Mouse (Mus musculus) heart, adult 8-10 months (tissue): Measurements from ENCODE around the gene Coq10a. TPM values are rescaled to one million over a fixed set of nuclear protein-coding genes. Genes with fewer than 3 reads are reported as not detected.

Experiments used
- microRNA-seq: library from miRNA; unstranded; fragments of <30 nt; microRNA quantifications from one replicate; pipeline ENCODE4 v1.2.0, GENCODE M21; 2022
- total RNA-seq, 4 experiments: library from RNA; stranded (reverse); gene quantifications; 2 replicates each; pipeline ENCODE4 v1.2.4; 2022

The Coq10a gene
- total RNA-seq, 4 experiments from 2014 or later: 365 to 443 (median 423) TPM

Small RNA genes within 50 kb of the gene (microRNA-seq; reads per million reads assigned to microRNA genes)
- not detected for gene Gm25361
- not detected for gene Gm26308
- 1.4 reads per million for gene Mir6914
- not detected for gene Mir6915

Other genes starting within 250 kb of the Coq10a start
- gene Rbms2, start 188.7 kb downstream of the Coq10a start, total RNA-seq: 100 to 1,000 TPM in 3 of 4 experiments, 10 to 100 TPM in 1; 90.8 to 107 (median 104) TPM
- gene Gls2, start 174.5 kb downstream of the Coq10a start, total RNA-seq: under 1 TPM; 0.38 to 0.60 (median 0.47) TPM
- 10 to 100 TPM; 35.8 to 38.4 (median 37.6) TPM for gene Spryd4, start 157.2 kb downstream of the Coq10a start, total RNA-seq
- not detected for gene Mip, start 143.2 kb downstream of the Coq10a start, total RNA-seq
- 1 to 10 TPM; 6.0 to 8.5 (median 7.7) TPM for gene Timeless, start 136.9 kb downstream of the Coq10a start, total RNA-seq
- not detected for gene Apon, start 114.9 kb downstream of the Coq10a start, total RNA-seq
- not detected for gene Apof, start 100.3 kb downstream of the Coq10a start, total RNA-seq
- gene Stat2, start 98.4 kb downstream of the Coq10a start, total RNA-seq: 1 to 10 TPM; 7.1 to 9.5 (median 8.6) TPM
- under 1 TPM in 1 of 4 experiments, not detected in 3; 0.38 TPM for gene Il23a, start 70.2 kb downstream of the Coq10a start, total RNA-seq
- 1 to 10 TPM; 6.1 to 7.1 (median 6.5) TPM for gene Pan2, start 65.7 kb downstream of the Coq10a start, total RNA-seq
- gene Cnpy2, start 46.5 kb downstream of the Coq10a start, total RNA-seq: 10 to 100 TPM; 54.6 to 73.4 (median 61.2) TPM
- gene Cs, start 31.3 kb downstream of the Coq10a start, total RNA-seq: 1,000 to 10,000 TPM in 3 of 4 experiments, 100 to 1,000 TPM in 1; 991 to 1,066 (median 1,045) TPM
- 10 to 100 TPM; 39.8 to 45.9 (median 44.0) TPM for gene Ankrd52, start 8.1 kb upstream of the Coq10a start, total RNA-seq
- not detected for gene Slc39a5, start 32.2 kb upstream of the Coq10a start, total RNA-seq
- 10 to 100 TPM; 44.8 to 50.8 (median 45.2) TPM for gene Nabp2, start 42.5 kb upstream of the Coq10a start, total RNA-seq
- 10 to 100 TPM; 16.2 to 17.6 (median 16.7) TPM for gene Rnf41, start 42.7 kb upstream of the Coq10a start, total RNA-seq
- gene Smarcc2, start 90.3 kb upstream of the Coq10a start, total RNA-seq: 10 to 100 TPM; 76.2 to 83.2 (median 79.1) TPM
- gene Myl6, start 125.1 kb upstream of the Coq10a start, total RNA-seq: 100 to 1,000 TPM; 202 to 251 (median 236) TPM
- 1 to 10 TPM; 3.2 to 4.1 (median 3.4) TPM for gene Myl6b, start 129.7 kb upstream of the Coq10a start, total RNA-seq
- 10 to 100 TPM; 16.5 to 17.5 (median 17.1) TPM for gene Esyt1, start 156.9 kb upstream of the Coq10a start, total RNA-seq
- gene Zc3h10, start 178.8 kb upstream of the Coq10a start, total RNA-seq: 1 to 10 TPM; 5.7 to 9.9 (median 6.8) TPM
- gene Rpl41, start 180.3 kb upstream of the Coq10a start, total RNA-seq: 1,000 to 10,000 TPM; 1,313 to 1,574 (median 1,476) TPM
- gene Pa2g4, start 197.0 kb upstream of the Coq10a start, total RNA-seq: 10 to 100 TPM; 35.0 to 47.9 (median 39.4) TPM
- gene Erbb3, start 220.7 kb upstream of the Coq10a start, total RNA-seq: 1 to 10 TPM; 6.9 to 8.5 (median 7.9) TPM